Mouse (Mus musculus) forebrain, embryonic 16.5 days (tissue): ENCODE data around the gene Abhd5. TPM values are rescaled to one million over a fixed set of nuclear protein-coding genes. Genes with fewer than 3 reads are reported as not detected.

Source experiments
- ATAC-seq: fragments of 200-750 bp; cut with Nextera tagmentation; 2 replicates; pipeline ENCODE4 v1.8.0; 2017; ENCODE audit warnings: mild to moderate bottlenecking, moderate library complexity
- H3K27ac ChIP-seq: fragments of 300-500 bp; sonication (generic); 2 replicates; pipeline ENCODE4 v1.5.1; 2014; ENCODE audit warnings: low read length, control low read depth
- H3K27me3 ChIP-seq: fragments of 300-500 bp; sonication (generic); replicated peaks from 2 replicates; pipeline ENCODE4 v1.6.1; 2014; ENCODE audit warnings: low read length; ENCODE audit not compliant: control insufficient read depth, insufficient read depth
- H3K36me3 ChIP-seq: fragments of 300-500 bp; sonication (generic); 2 replicates; pipeline ENCODE4 v1.6.1; 2014; ENCODE audit not compliant: control insufficient read depth, insufficient read depth
- H3K4me1 ChIP-seq: fragments of 300-500 bp; sonication (generic); replicated peaks from 2 replicates; pipeline ENCODE4 v1.6.1; 2014; ENCODE audit warnings: low read length; ENCODE audit not compliant: control insufficient read depth, insufficient read depth
- H3K4me2 ChIP-seq: fragments of 300-500 bp; sonication (generic); 2 replicates; pipeline ENCODE4 v1.6.1; 2014; ENCODE audit warnings: mild to moderate bottlenecking, low read length, control low read depth
- H3K4me3 ChIP-seq: fragments of 300-500 bp; sonication (generic); replicated peaks from 2 replicates; pipeline ENCODE4 v1.5.1; 2014; ENCODE audit warnings: mild to moderate bottlenecking, low read length, control low read depth
- H3K9ac ChIP-seq: fragments of 300-500 bp; sonication (generic); replicated peaks from 2 replicates; pipeline ENCODE4 v1.6.1; 2014; ENCODE audit warnings: low read depth, low read length, control low read depth
- H3K9me3 ChIP-seq: fragments of 300-500 bp; sonication (generic); 2 replicates; pipeline ENCODE4 v1.6.1; 2016; ENCODE audit warnings: low read length; ENCODE audit not compliant: control insufficient read depth
- WGBS: fragments of 180-500 bp; shearing (Covaris S2); extraction: QIAGEN DNeasy Blood & Tissue Kit; methylation state at CpG from one replicate; pipeline ENCODE4 v1.1.7; 2014; 5-methylcytosine and 5-hydroxymethylcytosine counted together
- polyA plus RNA-seq: library from polyadenylated mRNA; unstranded; fragments of >200 nt; fragmentation: Nextera tagmentation; extraction: Ambion mirVana; gene quantifications from 2 replicates; pipeline ENCODE4 v1.2.1, GENCODE M21; 2015

Gene Abhd5
- polyA plus RNA-seq, 1 experiment from 2014 or later: 23.0 TPM

DNA sequence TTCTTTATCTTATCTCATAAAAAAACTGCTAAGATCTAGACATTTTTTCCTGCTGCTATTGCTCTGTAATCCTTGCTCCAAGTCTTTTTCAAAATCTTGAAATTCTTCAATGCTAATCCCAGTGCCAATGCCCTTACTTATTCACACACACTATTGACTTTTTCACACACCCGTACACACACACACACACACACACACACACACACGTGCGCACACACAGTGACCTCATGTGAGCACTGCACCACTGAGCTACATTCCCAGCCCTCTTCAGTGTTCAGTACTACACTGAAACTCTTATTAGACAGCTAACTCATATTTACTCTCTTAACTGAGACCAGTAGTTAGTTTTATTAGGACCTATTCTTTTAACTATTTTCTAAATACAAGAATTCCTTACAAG is 2.8 kb downstream of the Abhd5 start:
- no peaks in the 10 kb centered on the region for H3K27me3 ChIP-seq
- H3K4me2 ChIP-seq: no peak overlapping the region
- H3K9me3 ChIP-seq: no peaks in the 10 kb centered on the region
- H3K4me1 ChIP-seq: peaks cover 3% of the 10 kb centered on the region; the same call in 1 of the 2 replicates
- ATAC-seq: no peak
- no peak overlapping the region for H3K27ac ChIP-seq
- 89% methylated on average over 3 of the region's 3 CpGs for WGBS
- H3K36me3 ChIP-seq: no peaks in the 10 kb centered on the region
- no peak overlapping the region for H3K4me3 ChIP-seq
- no peak overlapping the region for H3K9ac ChIP-seq

DNA sequence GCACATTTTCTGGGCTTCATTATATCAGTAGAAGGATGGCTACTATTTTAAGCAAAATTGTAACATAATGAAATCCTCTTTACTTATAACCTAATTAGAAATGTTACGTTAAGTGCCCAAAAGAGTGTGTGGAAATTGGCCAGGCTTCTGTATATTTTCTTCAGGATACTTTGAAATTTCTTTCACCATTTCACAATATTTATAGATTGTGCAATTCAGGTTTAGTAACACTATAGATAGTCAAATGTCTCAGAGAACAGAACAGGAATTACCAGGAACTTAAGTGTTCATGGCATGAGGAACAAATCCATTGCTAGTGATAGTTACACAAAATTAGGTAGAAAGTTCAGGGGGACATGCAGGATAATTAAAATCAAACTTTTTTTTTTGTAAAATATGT is 5.7 kb downstream of the Abhd5 start:
- Histone ChIP-seq H3K4me3 (no peak overlapping the region), H3K4me1 (peaks cover 2% of the 10 kb centered on the region; the same call in 1 of the 2 replicates), H3K36me3 (no peaks in the 10 kb centered on the region), H3K27me3 (no peaks in the 10 kb centered on the region), H3K4me2 (no peak overlapping the region), H3K9ac (no peak overlapping the region), H3K27ac (no peak overlapping the region), H3K9me3 (no peaks in the 10 kb centered on the region)
- WGBS: 70% methylated on average over 1 of the region's 1 CpGs
- ATAC-seq: no peak

DNA sequence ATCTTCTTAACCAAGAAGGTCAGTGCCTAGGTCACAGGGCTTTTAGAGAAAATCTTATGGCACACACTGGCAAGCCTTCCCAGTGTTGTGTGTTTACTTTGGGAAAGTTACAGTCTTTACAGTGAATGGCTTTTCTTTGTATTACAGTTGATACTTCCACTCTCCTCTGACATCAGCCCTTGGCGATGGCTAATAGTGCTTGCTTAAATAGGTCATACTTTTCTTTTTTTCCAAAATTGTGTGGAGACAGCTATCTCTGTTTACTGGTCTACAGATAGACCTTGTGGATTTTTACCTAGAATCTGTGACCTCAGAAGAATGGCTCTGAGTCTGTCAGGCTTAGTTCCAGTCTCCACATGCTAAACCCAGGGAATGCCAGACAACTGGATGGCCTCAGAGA is 6.2 kb downstream of the Abhd5 start:
- no peak overlapping the region for H3K9ac ChIP-seq
- ATAC-seq: no peak
- H3K36me3 ChIP-seq: no peaks in the 10 kb centered on the region
- H3K27ac ChIP-seq: no peak overlapping the region
- no peak overlapping the region for H3K4me3 ChIP-seq
- H3K9me3 ChIP-seq: no peaks in the 10 kb centered on the region
- no peaks in the 10 kb centered on the region for H3K4me1 ChIP-seq
- 89% methylated on average over 1 of the region's 1 CpGs for WGBS
- H3K27me3 ChIP-seq: no peaks in the 10 kb centered on the region
- H3K4me2 ChIP-seq: no peak overlapping the region

DNA sequence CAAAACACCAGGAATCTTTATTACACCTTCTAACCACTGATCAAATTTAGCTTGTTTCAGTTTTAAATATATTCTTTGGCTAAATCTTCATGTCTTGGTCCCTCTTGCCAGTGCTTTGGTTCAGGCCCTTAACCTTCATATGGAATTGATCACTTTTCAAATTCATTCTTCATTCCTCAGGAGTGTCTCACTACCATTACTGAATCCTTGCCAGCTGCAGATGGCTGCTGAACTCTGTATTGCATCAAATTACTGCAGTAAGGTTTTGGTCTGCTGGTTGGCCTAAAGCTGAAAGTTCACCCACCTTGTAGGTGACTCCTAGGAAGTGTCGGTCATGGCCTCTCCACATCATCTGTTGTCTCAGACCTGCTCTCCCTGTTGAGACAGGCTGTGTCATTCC is 12.8 kb downstream of the Abhd5 start:
- no peaks in the 10 kb centered on the region for H3K9me3 ChIP-seq
- H3K4me2 ChIP-seq: no peak overlapping the region
- H3K4me1 ChIP-seq: no peaks in the 10 kb centered on the region
- H3K36me3 ChIP-seq: no peaks in the 10 kb centered on the region
- H3K9ac ChIP-seq: no peak overlapping the region
- H3K27me3 ChIP-seq: no peaks in the 10 kb centered on the region
- H3K4me3 ChIP-seq: no peak overlapping the region
- 89% methylated on average over 1 of the region's 1 CpGs for WGBS
- no peak for ATAC-seq
- no peak overlapping the region for H3K27ac ChIP-seq

DNA sequence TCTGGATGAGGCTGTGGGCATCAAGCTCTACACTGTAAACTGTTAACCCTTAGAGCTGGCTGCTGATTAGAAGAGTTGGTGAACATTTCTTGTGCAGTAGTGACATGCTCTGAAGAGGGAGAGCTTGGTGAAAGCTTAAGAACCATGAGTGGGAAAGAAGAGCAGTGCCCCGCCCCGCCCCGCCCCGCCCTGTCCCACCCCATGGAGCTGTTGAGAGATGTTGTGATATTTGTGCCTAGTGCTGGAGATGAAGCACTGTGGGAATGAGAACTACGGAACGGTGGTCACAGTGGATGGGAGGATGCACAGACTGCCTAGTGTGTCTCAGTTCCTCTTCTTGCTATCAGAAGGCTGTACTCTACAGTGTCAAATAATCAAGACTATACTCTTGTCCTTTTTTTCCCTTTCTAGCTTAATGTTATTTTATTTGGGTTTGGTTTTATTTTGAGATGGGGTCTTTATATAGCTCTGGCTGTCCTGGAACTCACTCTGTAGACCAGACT is 18.9 kb downstream of the Abhd5 start:
- 96% methylated on average over 6 of the region's 6 CpGs for WGBS
- ATAC-seq: no peak
- Histone ChIP-seq H3K27me3 (no peaks in the 10 kb centered on the region), H3K4me2 (no peak overlapping the region), H3K4me1 (no peaks in the 10 kb centered on the region), H3K9me3 (no peaks in the 10 kb centered on the region), H3K27ac (no peak overlapping the region), H3K36me3 (no peaks in the 10 kb centered on the region), H3K9ac (no peak overlapping the region), H3K4me3 (no peak overlapping the region)

DNA sequence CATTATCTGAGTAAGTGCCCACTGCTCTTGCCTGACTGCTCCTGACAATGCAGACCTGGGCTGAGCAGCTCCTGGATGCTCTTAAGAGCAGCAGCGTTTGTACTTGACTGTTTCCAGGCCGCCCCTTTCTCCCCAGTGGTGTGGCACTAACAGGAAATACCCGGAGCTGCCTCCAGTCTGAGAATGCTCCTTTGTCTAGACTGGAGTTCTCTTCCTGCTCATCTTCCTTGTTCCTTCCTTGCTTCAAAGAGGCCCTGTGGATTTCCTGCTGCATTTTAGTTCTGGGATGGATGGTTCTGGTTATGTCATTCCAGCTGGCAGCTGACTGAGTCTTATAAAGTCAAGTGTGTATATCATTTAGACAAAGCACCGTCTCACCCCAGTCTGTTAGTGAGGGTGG is 21.1 kb downstream of the Abhd5 start:
- H3K4me3 ChIP-seq: no peak overlapping the region
- no peak overlapping the region for H3K9ac ChIP-seq
- H3K4me1 ChIP-seq: no peaks in the 10 kb centered on the region
- no peaks in the 10 kb centered on the region for H3K27me3 ChIP-seq
- no peaks in the 10 kb centered on the region for H3K9me3 ChIP-seq
- H3K36me3 ChIP-seq: no peaks in the 10 kb centered on the region
- ATAC-seq: no peak
- no peak overlapping the region for H3K4me2 ChIP-seq
- no peak overlapping the region for H3K27ac ChIP-seq
- WGBS: 58% methylated on average over 4 of the region's 4 CpGs

DNA sequence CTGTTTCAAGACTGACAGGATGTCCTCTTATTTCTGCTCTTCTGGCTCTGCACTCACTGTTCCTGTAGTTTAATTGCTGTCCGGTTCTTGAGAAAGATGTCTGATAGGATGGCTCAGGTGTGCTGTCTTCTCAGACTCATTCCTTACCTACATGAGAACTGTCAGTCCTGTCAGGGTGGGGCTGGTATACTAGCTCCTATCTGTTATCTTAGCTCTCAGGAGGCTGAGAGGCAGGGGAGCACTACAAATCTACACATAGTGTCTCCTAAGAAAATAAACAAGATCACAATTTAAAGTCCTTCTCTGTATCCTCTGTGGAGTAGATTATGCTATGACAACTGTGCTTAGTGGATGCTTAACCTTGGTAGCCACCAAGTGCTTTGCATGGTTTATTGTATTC is 21.6 kb downstream of the Abhd5 start:
- H3K9me3 ChIP-seq: no peaks in the 10 kb centered on the region
- WGBS: 90% methylated on average over 1 of the region's 1 CpGs

DNA sequence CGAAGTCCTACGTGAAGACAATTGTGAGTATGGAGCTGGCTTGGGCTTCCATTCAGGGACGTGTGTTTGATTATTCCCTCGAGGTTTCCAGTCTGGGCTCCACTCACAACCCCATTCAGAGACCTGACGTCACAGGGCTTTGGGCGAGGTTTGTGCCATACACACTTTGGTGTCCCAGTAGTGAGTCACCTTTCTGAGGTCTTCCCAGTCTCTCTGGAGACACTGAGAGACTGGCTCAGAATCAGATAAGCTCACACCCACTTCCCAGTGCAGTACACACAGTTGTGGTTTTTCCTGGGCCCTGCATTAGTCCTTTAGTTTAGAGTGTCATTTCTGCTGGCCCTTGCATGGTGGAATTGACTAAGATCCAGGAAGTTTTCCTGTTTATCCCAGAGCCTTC is 27.6 kb downstream of the Abhd5 start:
- ATAC-seq: no peak
- no peak overlapping the region for H3K4me2 ChIP-seq
- WGBS: 90% methylated on average over 6 of the region's 6 CpGs
- no peaks in the 10 kb centered on the region for H3K4me1 ChIP-seq
- H3K9ac ChIP-seq: no peak overlapping the region
- no peak overlapping the region for H3K4me3 ChIP-seq
- H3K27ac ChIP-seq: no peak overlapping the region
- no peaks in the 10 kb centered on the region for H3K27me3 ChIP-seq
- no peaks in the 10 kb centered on the region for H3K9me3 ChIP-seq
- H3K36me3 ChIP-seq: no peaks in the 10 kb centered on the region

More for the DNA sequence above, 21.6 kb downstream of the Abhd5 start:
- no peaks in the 10 kb centered on the region for H3K36me3 ChIP-seq
- H3K27ac ChIP-seq: no peak overlapping the region
- no peaks in the 10 kb centered on the region for H3K4me1 ChIP-seq
- H3K4me3 ChIP-seq: no peak overlapping the region
- H3K4me2 ChIP-seq: no peak overlapping the region
- no peak for ATAC-seq
- no peak overlapping the region for H3K9ac ChIP-seq
- no peaks in the 10 kb centered on the region for H3K27me3 ChIP-seq

DNA sequence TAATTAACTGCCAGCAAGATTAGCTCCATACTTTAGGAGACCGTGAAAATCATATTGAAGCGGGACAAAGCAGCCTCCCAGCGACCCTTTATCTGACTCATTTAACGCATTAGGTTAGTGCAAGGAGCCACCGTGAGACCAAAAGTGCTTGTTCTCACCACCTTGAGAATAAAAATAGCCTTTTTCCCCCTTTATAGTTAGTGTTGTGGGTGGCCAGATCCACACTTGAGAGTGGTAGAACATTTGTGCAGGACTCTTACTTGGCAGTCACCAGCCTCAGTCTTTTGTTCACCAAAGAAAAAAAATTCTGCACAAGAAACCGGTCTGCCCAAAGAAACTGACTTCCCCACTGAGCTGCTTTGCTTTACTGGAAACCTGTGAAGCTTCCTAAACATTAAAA is 29.6 kb downstream of the Abhd5 start:
- H3K4me1 ChIP-seq: no peaks in the 10 kb centered on the region
- no peak overlapping the region for H3K27ac ChIP-seq
- H3K27me3 ChIP-seq: no peaks in the 10 kb centered on the region
- WGBS: 50% methylated on average over 6 of the region's 6 CpGs
- no peak overlapping the region for H3K4me3 ChIP-seq
- H3K4me2 ChIP-seq: no peak overlapping the region
- no peak overlapping the region for H3K9ac ChIP-seq
- no peaks in the 10 kb centered on the region for H3K9me3 ChIP-seq
- ATAC-seq: no peak
- H3K36me3 ChIP-seq: no peaks in the 10 kb centered on the region

DNA sequence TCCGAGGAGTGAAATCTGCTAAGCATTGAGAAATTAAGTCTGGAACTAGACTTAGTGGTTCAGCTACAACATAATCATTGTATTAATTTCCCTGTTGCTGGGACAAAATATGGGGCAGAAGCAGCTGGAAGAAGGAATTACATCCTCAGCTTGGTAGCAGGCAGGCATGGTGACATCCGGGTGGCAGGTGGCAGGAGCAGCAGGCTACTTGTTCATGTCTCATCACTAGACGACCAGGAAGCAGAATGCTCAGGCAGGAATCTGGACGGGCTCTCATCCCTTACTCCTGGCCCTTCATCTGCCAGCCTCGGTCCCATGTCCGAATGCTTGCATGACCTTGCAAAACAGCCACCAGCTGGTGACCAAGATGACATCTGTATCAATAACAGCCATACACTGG is 30.6 kb downstream of the Abhd5 start:
- WGBS: 87% methylated on average over 6 of the region's 6 CpGs
- Histone ChIP-seq H3K27me3 (no peaks in the 10 kb centered on the region), H3K4me1 (no peaks in the 10 kb centered on the region), H3K4me3 (no peak overlapping the region), H3K9ac (no peak overlapping the region), H3K9me3 (no peaks in the 10 kb centered on the region), H3K36me3 (no peaks in the 10 kb centered on the region), H3K27ac (no peak overlapping the region), H3K4me2 (no peak overlapping the region)
- no peak for ATAC-seq
